Mouse (Mus musculus): Measurements from ENCODE around the gene Adamts20.

The Adamts20 gene

DNA sequence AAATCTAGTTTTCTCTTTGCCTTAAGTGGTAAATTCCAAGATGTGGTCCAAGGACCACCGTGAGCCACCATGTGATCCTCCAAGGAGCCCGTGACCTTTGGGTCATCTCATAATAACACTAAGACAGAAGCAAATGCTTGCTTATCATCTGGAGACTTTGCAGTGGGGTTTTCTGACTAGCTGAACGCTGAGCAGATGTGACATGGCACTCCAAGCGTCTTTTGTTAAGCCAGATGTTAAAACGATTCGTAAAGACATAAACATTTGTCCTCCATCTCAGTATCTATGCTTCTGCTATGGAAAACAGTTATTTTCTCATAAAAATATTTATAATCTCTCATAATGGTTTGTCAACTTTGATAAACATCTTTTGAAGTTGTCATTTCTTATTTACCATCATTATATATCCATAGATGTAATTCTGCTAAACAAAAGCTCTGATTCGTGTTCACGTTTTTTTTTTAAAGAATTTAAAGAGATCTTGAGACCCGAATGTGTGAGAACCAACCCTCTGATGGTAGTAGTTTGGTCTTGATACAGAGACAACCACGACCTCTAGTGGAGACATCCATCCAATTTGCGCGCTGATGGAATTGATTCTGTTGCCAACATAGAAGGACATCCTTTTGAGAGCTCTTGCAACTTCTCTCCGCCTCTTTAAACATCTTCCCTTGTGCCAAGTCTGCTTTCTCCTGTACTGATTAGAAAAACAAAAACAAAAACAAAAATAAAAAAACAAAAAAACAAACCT, 212.1 kb downstream of the Adamts20 start:
- no peak for DNase-seq (ENCODE audit: low read depth, low spot score)

DNA sequence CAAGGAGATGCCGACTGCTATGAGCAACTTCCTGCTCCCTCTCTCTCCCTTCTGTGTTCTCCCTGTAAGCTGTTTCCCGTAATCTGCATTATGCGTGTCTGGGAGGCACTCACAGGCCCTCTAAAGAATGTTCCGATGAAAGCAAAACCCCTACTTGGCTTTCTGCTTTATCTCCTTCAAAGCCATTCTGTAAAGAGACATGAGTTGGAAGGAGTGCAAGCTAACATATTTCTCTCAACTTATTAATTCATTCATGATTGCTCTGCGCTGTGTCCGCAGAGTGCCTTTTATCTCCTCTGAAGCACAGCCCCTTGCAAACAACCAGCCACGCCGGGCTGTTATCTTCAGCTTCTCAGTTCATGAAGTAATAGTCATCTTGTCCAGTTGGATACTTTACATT, 215.5 kb downstream of the Adamts20 start:
- no peak for DNase-seq (ENCODE audit: low read depth, low spot score)

- no peak for DNase-seq (ENCODE audit: low read depth, low spot score)
These were observed 216.8 kb downstream of the Adamts20 start for GRCm38 (mm10) chr15:94248386-94248785.

DNA sequence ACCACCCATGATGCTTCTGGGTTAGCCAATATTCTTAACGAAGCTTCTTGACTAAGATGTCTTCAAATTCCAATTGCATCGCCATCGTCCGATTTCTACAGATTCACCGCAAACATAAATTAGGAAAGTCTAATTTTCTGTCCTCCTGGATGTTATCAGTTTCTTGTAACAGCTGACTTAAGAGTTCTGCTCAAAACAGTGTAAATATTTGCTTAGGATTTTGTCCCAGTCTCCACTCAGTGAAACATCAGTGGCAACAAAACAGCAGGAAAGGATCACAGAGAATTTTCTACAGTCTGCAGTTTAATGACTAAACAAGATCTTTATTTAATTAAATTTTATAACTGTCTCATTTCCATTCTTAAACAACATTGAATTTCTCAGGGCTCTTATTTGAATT, 218.5 kb downstream of the Adamts20 start:
- DNase-seq (ENCODE audit: low read depth, low spot score): no peak

DNA sequence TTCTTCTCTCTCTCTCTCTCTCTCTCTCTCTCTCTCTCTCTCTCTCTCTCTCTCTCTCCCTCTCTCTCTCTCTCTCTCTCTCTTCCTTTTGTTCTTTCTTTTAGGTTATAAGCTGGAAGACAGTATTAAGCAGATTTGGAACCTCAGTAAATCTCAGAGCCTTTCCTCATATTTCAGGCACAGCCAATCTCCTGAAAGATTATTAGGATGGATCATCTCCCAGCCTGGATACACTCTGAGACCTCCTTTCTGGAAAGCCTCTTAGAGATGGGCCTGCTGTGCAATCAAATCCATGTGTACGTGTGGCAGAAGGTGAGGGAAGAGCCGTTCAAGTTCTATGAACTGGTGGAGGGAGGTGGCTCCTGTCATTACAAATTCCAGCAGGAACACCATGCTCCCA, 220.9 kb downstream of the Adamts20 start:
- no peak for DNase-seq (ENCODE audit: low read depth, low spot score)

DNA sequence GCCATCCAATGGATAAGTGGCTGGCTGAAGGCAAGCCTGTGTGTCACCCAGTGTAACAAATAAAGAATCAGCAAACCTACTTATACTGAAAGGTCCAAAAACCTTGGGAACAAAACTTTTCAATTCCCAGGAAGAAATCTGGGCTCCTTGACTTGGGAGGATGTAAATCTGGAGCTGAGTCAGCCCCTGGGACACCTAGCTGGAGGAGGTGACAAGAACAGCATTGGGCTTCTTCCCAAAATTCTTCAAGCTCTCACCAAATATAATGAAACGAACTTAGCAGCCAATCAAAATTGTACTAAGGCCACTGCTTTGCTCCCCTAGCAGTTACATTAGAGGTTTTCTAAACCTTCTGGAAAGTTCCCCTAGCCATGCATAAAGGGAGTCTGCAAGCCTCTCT, 223.1 kb downstream of the Adamts20 start:
- DNase-seq (ENCODE audit: low read depth, low spot score): no peak

DNA sequence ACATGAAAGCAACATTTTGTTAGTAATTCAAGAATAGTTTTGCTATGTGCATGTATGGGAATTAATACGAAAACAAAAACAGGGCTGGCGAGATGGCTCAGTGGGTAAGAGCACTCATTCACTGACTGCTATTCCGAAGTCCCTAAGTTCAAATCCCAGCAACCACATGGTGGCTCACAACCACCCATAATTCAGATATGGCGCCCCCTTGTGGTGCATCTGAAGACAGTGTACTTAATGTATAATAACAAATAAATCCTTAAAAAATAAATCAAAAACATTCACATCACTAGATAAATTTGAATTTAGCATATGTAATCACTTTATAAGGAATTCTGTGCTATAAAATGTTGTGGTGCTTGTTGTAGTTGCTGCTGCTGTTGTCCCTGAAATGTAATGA, 225.6 kb downstream of the Adamts20 start:
- no peak for DNase-seq (ENCODE audit: low read depth, low spot score)

- no peak for DNase-seq (ENCODE audit: low read depth, low spot score)
These were observed 226.1 kb downstream of the Adamts20 start for GRCm38 (mm10) chr15:94239127-94239526.

- no peak for DNase-seq (ENCODE audit: low read depth, low spot score)
These were observed 227.0 kb downstream of the Adamts20 start for GRCm38 (mm10) chr15:94238058-94238876.

DNA sequence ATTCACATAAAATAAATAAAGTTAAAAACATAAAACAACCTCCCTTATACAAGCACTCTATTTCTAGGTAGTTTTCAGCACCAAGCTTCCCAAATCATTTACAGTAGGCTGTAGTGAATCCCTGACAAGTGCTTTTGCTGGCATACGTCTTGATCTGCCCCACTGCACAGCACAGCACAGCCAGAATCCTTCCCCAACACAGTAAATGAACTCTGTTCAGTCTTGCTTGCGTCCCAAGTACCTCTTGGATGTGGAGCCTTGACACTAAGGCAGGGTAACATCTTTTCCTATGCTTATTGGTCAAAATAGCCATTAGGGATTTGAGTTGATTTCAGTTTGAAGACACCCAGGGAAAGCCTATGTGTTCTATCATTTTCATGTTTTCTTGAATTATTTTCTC, 228.5 kb downstream of the Adamts20 start:
- no peak for DNase-seq (ENCODE audit: low read depth, low spot score)

DNA sequence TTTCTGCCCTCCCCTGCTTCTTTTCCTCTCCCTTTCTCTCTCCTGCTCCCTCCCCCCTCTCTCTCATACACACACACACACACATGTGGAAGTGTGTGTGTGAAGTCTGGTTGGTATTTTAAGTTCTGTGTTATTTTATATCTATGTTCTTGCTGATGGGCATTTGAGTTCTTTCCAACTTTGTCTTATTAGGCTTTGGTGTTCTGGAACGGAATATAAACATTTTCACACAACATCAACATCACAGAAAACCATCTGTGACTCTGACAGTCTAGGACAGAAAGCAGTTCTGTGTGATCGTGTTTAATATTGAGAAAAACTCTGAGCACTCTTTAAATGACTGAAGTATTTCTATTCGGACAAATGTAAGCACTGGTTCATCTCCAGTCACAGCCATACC, 229.1 kb downstream of the Adamts20 start:
- no peak for DNase-seq (ENCODE audit: low read depth, low spot score)

- DNase-seq (ENCODE audit: low read depth, low spot score): no peak
These were observed 230.0 kb downstream of the Adamts20 start for GRCm38 (mm10) chr15:94235190-94235589.

DNA sequence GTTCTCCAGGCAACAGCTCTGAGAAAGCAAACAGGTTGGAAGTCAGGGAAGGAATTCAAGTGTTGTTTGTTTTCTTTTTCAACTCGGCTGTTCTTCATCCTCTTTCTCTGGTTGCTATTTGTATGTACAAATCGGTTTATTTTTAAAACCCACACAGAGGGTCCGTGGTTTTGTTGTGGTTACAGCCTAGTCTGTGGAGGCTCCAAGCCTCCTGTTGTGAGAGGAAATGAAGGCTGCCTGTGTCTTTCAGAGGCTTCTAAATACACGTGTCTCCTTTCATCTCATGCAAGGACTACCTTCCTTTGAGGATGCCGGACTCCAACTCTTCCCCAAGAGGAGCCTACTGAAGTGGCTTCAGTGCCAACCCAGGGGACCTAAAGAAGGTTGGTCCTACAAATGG, 234.0 kb downstream of the Adamts20 start:
- no peak for DNase-seq (ENCODE audit: low read depth, low spot score)

- no peak for DNase-seq (ENCODE audit: low read depth, low spot score)
These were observed 237.8 kb downstream of the Adamts20 start for GRCm38 (mm10) chr15:94227388-94227787.

GRCm38 (mm10) chr15:94223101-94223500, 242.1 kb downstream of the Adamts20 start:
- no peak for DNase-seq (ENCODE audit: low read depth, low spot score)

DNA sequence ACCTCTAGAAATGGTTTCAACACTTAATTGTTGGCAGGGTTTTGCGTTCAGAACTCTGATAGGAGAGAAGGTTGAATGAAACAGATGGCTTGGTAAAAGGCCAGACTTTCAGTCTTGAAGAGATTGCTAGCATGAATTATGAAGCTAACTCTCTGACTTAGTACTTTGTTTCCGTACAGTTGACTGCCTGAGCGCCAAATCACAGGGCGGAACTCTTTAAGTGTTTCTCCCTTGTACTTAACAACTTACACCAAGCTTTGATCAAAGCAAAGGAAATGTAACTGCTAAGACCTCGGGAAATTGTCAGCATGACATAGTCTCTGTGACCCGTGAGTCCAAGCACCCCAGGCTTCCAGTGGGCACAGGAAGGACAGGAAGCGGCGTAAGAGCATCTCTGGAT, 244.5 kb downstream of the Adamts20 start:
- no peak for DNase-seq (ENCODE audit: low read depth, low spot score)

Measured in WW6 (cell line).